Mouse (Mus musculus) megakaryocyte, embryonic 14.5 days (primary cell): Measurements from ENCODE around the gene Mrpl58.

ENCODE experiments used
- FLI1 ChIP-seq: IDR thresholded peaks from 2 replicates; pipeline ENCODE4 v1.6.1; 2012; ENCODE audit warnings: low read length, inconsistent platforms, mixed read lengths
- GATA1 ChIP-seq: IDR thresholded peaks from 3 replicates; pipeline ENCODE4 v1.6.1; 2012; ENCODE audit warnings: mixed read lengths, low read length, inconsistent platforms, borderline replicate concordance

DNA sequence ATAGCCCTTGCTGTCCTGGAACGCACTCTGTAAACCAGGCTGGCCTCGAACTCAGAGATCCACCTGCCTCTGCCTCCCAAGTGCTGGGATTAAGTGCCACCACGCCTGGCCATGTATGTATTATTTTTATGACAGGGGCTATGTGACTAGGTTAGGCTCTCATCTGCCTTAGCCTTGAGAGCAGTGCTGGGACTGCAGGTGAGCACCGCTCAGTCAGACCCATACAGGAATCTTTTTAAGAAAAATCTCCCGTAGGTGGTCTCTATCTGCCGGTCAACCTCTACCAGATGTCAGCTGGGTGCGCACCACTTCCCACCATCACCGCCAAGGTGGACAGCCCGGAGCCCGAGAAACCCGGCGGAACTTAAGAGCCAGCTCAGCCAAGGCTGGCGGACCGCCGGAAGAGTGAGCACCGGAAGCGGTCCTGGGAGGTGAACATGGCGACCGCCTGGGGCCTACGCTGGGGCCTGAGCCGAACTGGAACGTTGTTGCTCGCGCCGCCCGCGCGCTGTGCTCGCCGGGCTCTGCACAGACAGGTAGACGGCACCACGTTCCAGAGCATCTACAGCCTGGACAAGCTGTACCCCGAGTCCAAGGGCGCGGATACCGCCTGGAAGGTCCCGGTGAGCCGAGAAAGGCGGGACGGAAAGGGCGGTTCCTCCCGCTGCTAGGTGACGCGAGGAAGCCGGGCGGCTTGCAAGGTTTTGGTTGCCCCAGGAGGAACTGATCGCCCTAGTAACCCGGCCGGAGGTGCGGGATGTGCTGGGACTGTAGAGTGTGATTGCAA lies at the start of gene Mrpl58:
- 0 out of 2 replicates have a peak, but pooled peaks have one; percentile 41 for TF ChIP-seq FLI1
- TF ChIP-seq GATA1: no peak
